Mouse (Mus musculus) liver, embryonic 14.5 days (tissue): ENCODE measurements around the gene Ambra1.

Experiments used
- CTCF ChIP-seq: IDR thresholded peaks from 2 replicates; pipeline ENCODE4 v1.5.1; 2016; ENCODE audit warnings: antibody characterized with exemption, low read depth, control low read depth
- EP300 ChIP-seq: IDR thresholded peaks from 2 replicates; pipeline ENCODE4 v1.6.1; 2016; ENCODE audit warnings: antibody characterized with exemption, low read depth

DNA sequence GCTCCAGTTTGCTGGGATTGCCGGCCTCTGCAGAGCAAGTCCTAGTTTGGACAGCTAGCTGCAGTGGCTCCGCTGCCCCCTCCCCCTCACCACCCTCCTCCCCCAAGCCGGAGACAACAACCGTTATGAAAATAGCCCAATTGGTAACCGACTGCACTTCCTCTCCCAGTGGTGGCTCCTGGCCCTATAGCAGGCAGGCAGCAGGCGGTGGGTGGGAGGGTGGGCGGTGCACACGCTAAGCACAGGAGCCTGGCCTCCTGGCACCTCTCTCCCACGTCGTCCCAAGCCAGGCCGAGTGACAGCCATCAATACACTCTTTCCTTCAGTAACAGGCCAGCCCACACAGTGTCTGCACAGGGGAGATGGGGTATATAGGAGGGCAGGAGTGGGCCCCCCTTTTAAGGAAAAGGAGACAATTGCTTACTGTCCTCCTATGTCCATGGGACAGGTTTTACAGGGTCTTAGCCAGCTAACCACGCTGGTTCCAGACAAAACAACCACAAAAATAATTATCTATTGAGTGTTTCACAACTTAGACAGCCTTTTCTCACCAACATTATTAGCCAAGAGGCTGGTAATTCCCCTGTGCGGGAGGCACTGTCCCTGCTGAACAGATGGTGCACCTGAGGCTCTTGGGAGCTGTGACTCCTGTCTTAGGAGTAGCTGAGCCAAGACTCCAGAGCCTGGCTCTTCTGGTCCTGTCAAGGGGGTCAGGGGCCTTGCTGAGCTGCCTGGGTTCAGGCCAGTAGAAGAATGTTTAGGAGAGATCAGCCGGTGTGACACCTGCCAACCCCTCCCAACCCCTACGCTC lies 220.5 kb downstream of the Ambra1 start:
- no peak for TF ChIP-seq EP300
- TF ChIP-seq CTCF: 0 out of 2 replicates have a peak, but pooled peaks have one; percentile 1
